Mouse (Mus musculus) cerebellum, postnatal 14 days (tissue): ENCODE data around the gene Pax6.

ENCODE experiments used
- DNase-seq, 2 experiments: peaks; one replicate each; pipeline ENCODE4 v3.0.0; 2021; ENCODE audit warnings: mixed read lengths in 2 of 2

The Pax6 gene

DNA sequence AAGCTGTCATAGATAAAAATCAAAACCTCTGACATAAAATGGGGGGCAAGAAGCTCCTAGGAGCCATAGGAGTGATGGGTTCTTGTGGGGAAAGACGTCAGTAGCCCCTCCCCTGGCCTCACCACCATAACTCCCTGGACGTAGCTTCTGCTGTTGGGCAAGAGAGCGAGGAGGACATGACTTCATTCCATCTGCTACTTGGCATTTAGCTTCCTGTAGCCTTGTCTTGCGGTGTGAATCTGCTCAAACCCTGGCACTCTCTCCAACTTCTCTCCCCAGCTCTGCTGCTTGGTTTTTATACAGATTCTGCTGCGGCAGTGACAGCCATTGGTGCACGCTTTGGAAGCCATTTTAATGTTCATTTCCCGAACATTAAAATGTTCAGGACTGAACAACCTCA, 78.2 kb downstream of the Pax6 start:
- peak; percentile 60 to 70 for DNase-seq
